Mouse (Mus musculus): ENCODE results near the gene Nlrc5. TPM values are rescaled to one million over a fixed set of nuclear protein-coding genes. Genes with fewer than 3 reads are reported as not detected.

Nlrc5 gene
- total and polyA plus RNA-seq, 3 experiments, result 2.3 to 4.9 (median 3.7) TPM

- H3K4me3 ChIP-seq, result no peak overlapping the region
- no peak overlapping the region for H3K9ac ChIP-seq (ENCODE audit: low read depth, low read length)
- H3K36me3 ChIP-seq (ENCODE audit: control insufficient read depth, insufficient read depth, low read length), result peaks cover 5% of the 10 kb centered on the region; the same call in 1 of the 2 replicates
- H3K27me3 ChIP-seq (ENCODE audit: control insufficient read depth, insufficient read depth, low read length), result no peaks in the 10 kb centered on the region
- no peaks in the 10 kb centered on the region for H3K79me2 ChIP-seq (replicated peaks; ENCODE audit: control insufficient read depth, insufficient read depth, low read length)
- H3K27ac ChIP-seq, result no peak overlapping the region
- peaks cover 8% of the 10 kb centered on the region for H3K4me1 ChIP-seq (ENCODE audit: control insufficient read depth, insufficient read depth, low read length)
- WGBS, result 76% methylated on average over 17 of the region's 17 CpGs
- no peak for TF ChIP-seq CTCF (IDR thresholded peaks at IDR 0.05)
- no peak for TF ChIP-seq POLR2A (IDR thresholded peaks at IDR 0.05; ENCODE audit: insufficient read depth, low read depth, low read length)
- no peak for TF ChIP-seq EP300 (IDR thresholded peaks at IDR 0.05; ENCODE audit: insufficient read depth, low read depth, low read length)
- intact Hi-C loops (cut with DNase I), result no loop called here
- peak in 1 of 2 experiments; percentile 16 for DNase-seq
These were observed 117.6 kb downstream of the Nlrc5 start for GRCm38 (mm10) chr8:94551471-94552422.

- Histone ChIP-seq H3K27ac (no peak overlapping the region), H3K4me3 (no peak overlapping the region), H3K4me1 (ENCODE audit: control insufficient read depth, insufficient read depth, low read length) (peaks cover 8% of the 10 kb centered on the region), H3K36me3 (ENCODE audit: control insufficient read depth, insufficient read depth, low read length) (peaks cover 5% of the 10 kb centered on the region; the same call in 1 of the 2 replicates), H3K79me2 (replicated peaks; ENCODE audit: control insufficient read depth, insufficient read depth, low read length) (no peaks in the 10 kb centered on the region), H3K9ac (ENCODE audit: low read depth, low read length) (no peak overlapping the region), H3K27me3 (ENCODE audit: control insufficient read depth, insufficient read depth, low read length) (no peaks in the 10 kb centered on the region)
- TF ChIP-seq EP300 (IDR thresholded peaks at IDR 0.05; ENCODE audit: insufficient read depth, low read depth, low read length), result no peak
- TF ChIP-seq CTCF (IDR thresholded peaks at IDR 0.05), result no peak
- TF ChIP-seq POLR2A (IDR thresholded peaks at IDR 0.05; ENCODE audit: insufficient read depth, low read depth, low read length), result no peak
- intact Hi-C loops (cut with DNase I), result no loop called here
- 95% methylated on average over 2 of the region's 2 CpGs for WGBS
- no peak for DNase-seq
These were observed 118.5 kb downstream of the Nlrc5 start for GRCm38 (mm10) chr8:94552696-94553095.

GRCm38 (mm10) chr8:94557281-94557680 is 123.1 kb downstream of the Nlrc5 start:
- Histone ChIP-seq H3K36me3 (ENCODE audit: control insufficient read depth, insufficient read depth, low read length) (no peaks in the 10 kb centered on the region), H3K4me1 (ENCODE audit: control insufficient read depth, insufficient read depth, low read length) (no peaks in the 10 kb centered on the region), H3K27ac (no peak overlapping the region), H3K4me3 (no peak overlapping the region), H3K27me3 (ENCODE audit: control insufficient read depth, insufficient read depth, low read length) (no peaks in the 10 kb centered on the region), H3K79me2 (replicated peaks; ENCODE audit: control insufficient read depth, insufficient read depth, low read length) (no peaks in the 10 kb centered on the region), H3K9ac (ENCODE audit: low read depth, low read length) (no peak overlapping the region)
- 71% methylated on average over 3 of the region's 3 CpGs for WGBS
- no peak for TF ChIP-seq POLR2A (IDR thresholded peaks at IDR 0.05; ENCODE audit: insufficient read depth, low read depth, low read length)
- no peak for TF ChIP-seq CTCF (IDR thresholded peaks at IDR 0.05)
- TF ChIP-seq EP300 (IDR thresholded peaks at IDR 0.05; ENCODE audit: insufficient read depth, low read depth, low read length), result no peak
- intact Hi-C loops (cut with DNase I), result no loop called here
- DNase-seq, result no peak

- intact Hi-C loops (cut with DNase I), result no loop called here
- Histone ChIP-seq H3K4me1 (ENCODE audit: control insufficient read depth, insufficient read depth, low read length) (no peaks in the 10 kb centered on the region), H3K4me3 (no peak overlapping the region), H3K27me3 (ENCODE audit: control insufficient read depth, insufficient read depth, low read length) (no peaks in the 10 kb centered on the region), H3K36me3 (ENCODE audit: control insufficient read depth, insufficient read depth, low read length) (no peaks in the 10 kb centered on the region), H3K9ac (ENCODE audit: low read depth, low read length) (no peak overlapping the region), H3K27ac (no peak overlapping the region), H3K79me2 (replicated peaks; ENCODE audit: control insufficient read depth, insufficient read depth, low read length) (no peaks in the 10 kb centered on the region)
- TF ChIP-seq EP300 (IDR thresholded peaks at IDR 0.05; ENCODE audit: insufficient read depth, low read depth, low read length) (no peak), POLR2A (IDR thresholded peaks at IDR 0.05; ENCODE audit: insufficient read depth, low read depth, low read length) (no peak), CTCF (IDR thresholded peaks at IDR 0.05) (no peak)
- WGBS, result 83% methylated on average over 5 of the region's 5 CpGs
- DNase-seq, result no peak
These were observed 127.1 kb downstream of the Nlrc5 start for GRCm38 (mm10) chr8:94561256-94561655.

- Histone ChIP-seq H3K4me1 (ENCODE audit: control insufficient read depth, insufficient read depth, low read length) (no peaks in the 10 kb centered on the region), H3K27ac (no peak overlapping the region), H3K4me3 (no peak overlapping the region), H3K27me3 (ENCODE audit: control insufficient read depth, insufficient read depth, low read length) (no peaks in the 10 kb centered on the region), H3K9ac (ENCODE audit: low read depth, low read length) (no peak overlapping the region), H3K36me3 (ENCODE audit: control insufficient read depth, insufficient read depth, low read length) (no peaks in the 10 kb centered on the region), H3K79me2 (replicated peaks; ENCODE audit: control insufficient read depth, insufficient read depth, low read length) (no peaks in the 10 kb centered on the region)
- DNase-seq, result no peak
- intact Hi-C loops (cut with DNase I), result no loop called here
- TF ChIP-seq CTCF (IDR thresholded peaks at IDR 0.05), result no peak
- TF ChIP-seq POLR2A (IDR thresholded peaks at IDR 0.05; ENCODE audit: insufficient read depth, low read depth, low read length), result no peak
- TF ChIP-seq EP300 (IDR thresholded peaks at IDR 0.05; ENCODE audit: insufficient read depth, low read depth, low read length), result no peak
These were observed 130.3 kb downstream of the Nlrc5 start for GRCm38 (mm10) chr8:94564421-94564820.

- 74% methylated on average over 6 of the region's 6 CpGs for WGBS
- TF ChIP-seq EP300 (IDR thresholded peaks at IDR 0.05; ENCODE audit: insufficient read depth, low read depth, low read length), result no peak
- TF ChIP-seq POLR2A (IDR thresholded peaks at IDR 0.05; ENCODE audit: insufficient read depth, low read depth, low read length), result no peak
- TF ChIP-seq CTCF (IDR thresholded peaks at IDR 0.05), result no peak
- Histone ChIP-seq H3K27me3 (ENCODE audit: control insufficient read depth, insufficient read depth, low read length) (no peaks in the 10 kb centered on the region), H3K9ac (ENCODE audit: low read depth, low read length) (no peak overlapping the region), H3K79me2 (replicated peaks; ENCODE audit: control insufficient read depth, insufficient read depth, low read length) (no peaks in the 10 kb centered on the region), H3K27ac (no peak overlapping the region), H3K36me3 (ENCODE audit: control insufficient read depth, insufficient read depth, low read length) (no peaks in the 10 kb centered on the region), H3K4me3 (no peak overlapping the region), H3K4me1 (ENCODE audit: control insufficient read depth, insufficient read depth, low read length) (no peaks in the 10 kb centered on the region)
- no peak for DNase-seq
- intact Hi-C loops (cut with DNase I), result loop anchor here (5.0 kb wide), 1 partner anchor 34 kb away; the partner anchor contains the start of gene Cpne2
These were observed 131.9 kb downstream of the Nlrc5 start for GRCm38 (mm10) chr8:94566033-94566432.

All from heart, adult 2 months (tissue).